Mouse (Mus musculus): ENCODE data around the gene Tnfrsf12a.
A peak's percentile ranks its signal among the peaks of the same experiment; 100 is the strongest.

Tnfrsf12a gene

DNA sequence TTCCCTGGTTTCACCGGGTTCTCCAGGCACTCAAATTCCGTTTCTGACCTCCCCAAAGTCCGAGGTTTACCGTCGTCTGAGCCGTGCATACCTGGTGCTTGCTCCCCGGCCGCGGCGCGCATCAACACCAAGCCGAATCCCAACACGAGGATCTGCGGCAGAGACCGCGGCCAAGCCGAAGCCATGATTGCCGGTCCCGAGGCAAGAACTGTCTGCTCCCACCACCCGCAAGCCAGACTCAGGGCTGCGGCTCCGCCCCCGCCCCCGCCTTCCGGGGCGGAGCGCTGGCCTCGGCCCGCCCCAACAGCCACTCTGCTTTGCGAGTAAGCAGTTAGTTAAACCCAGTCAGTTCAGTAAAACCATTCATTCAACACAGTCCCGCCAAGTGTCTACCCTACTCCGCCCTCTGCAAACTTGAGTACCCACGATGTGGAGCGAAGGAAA is at the start of gene Tnfrsf12a:
TSS of gene Tnfrsf12a (minus strand) at position 233 of the 444 bp plus-strand sequence.
- DNase-seq (ENCODE audit: low spot score), result peak; percentile 74

DNA sequence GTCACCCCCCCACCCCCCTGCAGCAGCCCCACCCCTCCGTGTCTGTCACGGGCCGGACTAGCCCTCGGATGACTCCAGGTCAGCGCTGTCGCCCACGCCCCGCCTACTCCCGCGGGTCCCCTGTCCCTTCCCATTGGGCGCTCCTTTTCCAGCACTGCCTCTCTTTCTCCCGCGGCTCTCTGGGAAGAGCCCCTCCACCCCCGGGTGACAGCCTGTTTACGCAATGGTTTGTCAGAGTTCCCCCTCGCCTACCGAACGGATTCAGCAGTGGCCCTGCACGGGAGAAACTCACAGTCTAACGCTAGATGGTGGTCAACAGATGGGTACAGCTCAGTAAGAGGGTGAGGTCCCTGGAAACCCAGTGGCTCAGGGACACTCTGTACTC is 49.5 kb upstream of the Tnfrsf12a start:
- peak; percentile 57 for DNase-seq (ENCODE audit: low spot score)

GRCm38 (mm10) chr17:23725999-23726757 is 48.9 kb upstream of the Tnfrsf12a start, which contains the start of gene Pkmyt1:
Gene Pkmyt1 (plus strand): TSS chr17:23726336.
- peak; percentile 94 for DNase-seq (ENCODE audit: low spot score)

DNA sequence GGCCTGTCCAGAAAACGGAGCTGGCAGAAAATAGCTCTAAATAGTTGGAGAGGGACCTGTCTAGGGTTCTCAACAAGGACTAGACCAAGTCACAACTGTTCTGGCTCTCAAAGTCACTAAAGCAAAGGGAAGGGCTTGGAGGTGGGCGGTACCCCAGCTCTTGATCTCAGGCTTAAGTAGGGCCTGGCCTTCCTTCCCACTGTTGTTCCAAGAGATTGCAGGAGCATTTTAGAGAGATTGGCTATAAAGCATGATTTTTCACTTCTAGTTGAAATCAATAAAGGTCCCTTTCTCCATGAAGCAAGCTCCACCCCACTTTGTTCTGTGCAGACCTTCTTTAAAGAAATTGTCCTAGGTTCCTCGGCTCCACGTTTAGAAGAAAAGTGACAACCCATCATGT is 48.2 kb upstream of the Tnfrsf12a start:
- no peak for DNase-seq (ENCODE audit: low spot score)

- DNase-seq (ENCODE audit: low spot score), result no peak
Measured at GRCm38 (mm10) chr17:23722376-23723125, 45.3 kb upstream of the Tnfrsf12a start, which contains the start of gene 1520401A03Rik. Gene 1520401A03Rik (minus strand): TSS chr17:23722783.

DNA sequence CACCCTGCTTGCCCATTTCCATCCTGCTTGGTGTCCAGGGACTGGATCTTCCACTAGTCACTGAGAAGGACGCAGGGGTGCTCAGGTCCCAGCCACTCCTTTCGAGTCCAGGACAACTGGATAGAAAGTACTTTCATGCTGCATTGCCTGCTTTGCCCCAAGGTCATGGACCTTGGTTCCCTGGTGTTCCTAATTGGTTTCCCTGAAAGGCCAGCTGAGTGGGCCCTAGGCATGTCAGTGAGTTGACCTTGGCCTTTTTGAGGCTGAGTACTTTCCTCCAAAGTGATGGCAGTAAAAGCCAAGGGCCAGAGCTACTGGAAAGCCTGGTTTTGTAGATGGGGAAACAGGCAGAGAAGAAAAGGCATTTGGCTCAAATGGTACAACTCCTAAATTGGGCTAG is 44.6 kb upstream of the Tnfrsf12a start:
- no peak for DNase-seq (ENCODE audit: low spot score)

GRCm38 (mm10) chr17:23719455-23719854 is 42.2 kb upstream of the Tnfrsf12a start:
- no peak for DNase-seq (ENCODE audit: low spot score)

- DNase-seq (ENCODE audit: low spot score), result no peak
Measured at GRCm38 (mm10) chr17:23717003-23717402, 39.7 kb upstream of the Tnfrsf12a start.

DNA sequence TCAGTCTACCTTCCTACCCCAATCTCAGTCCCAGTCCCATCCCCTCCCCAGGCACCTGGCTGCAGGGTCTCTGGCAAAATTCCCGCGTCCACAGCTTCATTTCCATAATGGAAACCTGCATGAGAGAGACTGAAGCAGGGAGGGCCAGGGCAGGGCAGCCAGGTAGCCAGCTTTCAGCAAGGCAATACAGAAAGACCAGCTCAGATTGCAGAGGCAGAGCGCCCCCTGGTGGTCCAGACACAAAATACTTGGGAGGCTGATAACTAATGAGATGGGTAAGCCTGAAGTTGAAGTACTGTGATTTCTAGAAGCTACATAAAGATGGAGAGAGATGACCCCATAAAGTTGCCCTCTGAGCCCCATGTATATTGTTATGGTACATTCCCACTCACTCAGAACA is 28.9 kb upstream of the Tnfrsf12a start:
- DNase-seq (ENCODE audit: low spot score), result peak; percentile 67

- no peak for DNase-seq (ENCODE audit: low spot score)
Measured at GRCm38 (mm10) chr17:23705525-23706104, 28.3 kb upstream of the Tnfrsf12a start.

- DNase-seq (ENCODE audit: low spot score), result no peak
Measured at GRCm38 (mm10) chr17:23704741-23705140, 27.5 kb upstream of the Tnfrsf12a start.

DNA sequence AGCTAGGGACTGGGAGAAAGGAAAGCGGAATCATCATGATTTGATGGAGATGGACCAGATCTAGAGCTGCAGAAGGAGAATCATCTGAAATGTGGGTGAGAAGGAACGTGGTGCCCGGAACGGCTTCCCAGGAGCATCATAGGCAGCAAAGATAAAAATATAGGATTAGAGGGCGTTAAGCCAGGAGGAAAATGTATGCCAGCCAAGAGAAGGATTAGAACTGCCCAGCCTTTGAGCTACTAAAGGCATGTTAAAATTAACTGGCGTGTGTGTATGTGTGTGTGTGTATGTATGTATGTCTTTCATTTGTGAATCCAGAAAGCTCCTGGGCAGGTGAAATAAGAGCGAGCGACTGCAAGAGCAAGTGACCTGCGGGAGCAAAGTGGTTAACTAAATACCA is 26.0 kb upstream of the Tnfrsf12a start:
- DNase-seq (ENCODE audit: low spot score), result no peak

DNA sequence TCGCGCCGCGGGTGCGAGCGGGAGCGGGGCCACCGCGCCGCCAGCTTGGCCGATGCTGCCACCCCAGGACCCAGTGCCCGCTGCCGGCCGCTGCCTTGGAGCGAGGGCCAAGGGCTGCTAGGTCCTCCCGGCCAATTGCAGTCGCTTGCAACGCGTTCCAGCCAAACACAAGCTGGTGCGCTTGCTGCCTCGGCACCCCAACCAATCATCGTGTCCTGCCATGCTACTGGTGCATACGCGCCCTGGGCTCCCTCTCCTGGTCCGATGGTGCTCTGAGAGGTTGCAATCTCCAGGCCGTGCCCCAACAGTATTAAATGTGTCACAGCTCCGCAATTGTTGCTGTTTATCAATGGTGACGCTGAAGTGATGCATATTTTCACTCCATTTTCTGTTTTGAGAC is 22.8 kb upstream of the Tnfrsf12a start:
- peak; percentile 75 for DNase-seq (ENCODE audit: low spot score)

GRCm38 (mm10) chr17:23699131-23700077 is 22.1 kb upstream of the Tnfrsf12a start:
- no peak for DNase-seq (ENCODE audit: low spot score)

DNA sequence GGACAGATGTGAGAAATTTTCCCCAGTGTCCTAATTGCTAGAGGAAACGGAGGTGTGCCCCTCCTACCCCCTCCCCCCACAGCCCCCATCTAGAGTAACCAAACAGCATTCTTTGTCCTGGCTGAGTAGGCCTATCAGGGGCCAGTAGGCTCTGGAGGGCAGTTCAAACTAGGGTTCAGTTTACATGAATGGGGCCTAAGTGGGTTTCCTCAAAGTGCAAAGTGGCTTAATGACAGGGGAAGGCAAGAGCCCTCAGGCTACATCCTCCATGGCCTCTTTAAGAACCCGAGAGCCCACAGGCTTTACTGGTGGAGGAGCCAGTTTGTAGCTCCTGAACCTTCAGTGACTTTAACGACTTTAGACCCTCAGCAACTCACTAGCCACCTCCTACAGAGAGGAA is 18.5 kb upstream of the Tnfrsf12a start:
- no peak for DNase-seq (ENCODE audit: low spot score)

- no peak for DNase-seq (ENCODE audit: low spot score)
Measured at GRCm38 (mm10) chr17:23694491-23694890, 17.2 kb upstream of the Tnfrsf12a start.

DNA sequence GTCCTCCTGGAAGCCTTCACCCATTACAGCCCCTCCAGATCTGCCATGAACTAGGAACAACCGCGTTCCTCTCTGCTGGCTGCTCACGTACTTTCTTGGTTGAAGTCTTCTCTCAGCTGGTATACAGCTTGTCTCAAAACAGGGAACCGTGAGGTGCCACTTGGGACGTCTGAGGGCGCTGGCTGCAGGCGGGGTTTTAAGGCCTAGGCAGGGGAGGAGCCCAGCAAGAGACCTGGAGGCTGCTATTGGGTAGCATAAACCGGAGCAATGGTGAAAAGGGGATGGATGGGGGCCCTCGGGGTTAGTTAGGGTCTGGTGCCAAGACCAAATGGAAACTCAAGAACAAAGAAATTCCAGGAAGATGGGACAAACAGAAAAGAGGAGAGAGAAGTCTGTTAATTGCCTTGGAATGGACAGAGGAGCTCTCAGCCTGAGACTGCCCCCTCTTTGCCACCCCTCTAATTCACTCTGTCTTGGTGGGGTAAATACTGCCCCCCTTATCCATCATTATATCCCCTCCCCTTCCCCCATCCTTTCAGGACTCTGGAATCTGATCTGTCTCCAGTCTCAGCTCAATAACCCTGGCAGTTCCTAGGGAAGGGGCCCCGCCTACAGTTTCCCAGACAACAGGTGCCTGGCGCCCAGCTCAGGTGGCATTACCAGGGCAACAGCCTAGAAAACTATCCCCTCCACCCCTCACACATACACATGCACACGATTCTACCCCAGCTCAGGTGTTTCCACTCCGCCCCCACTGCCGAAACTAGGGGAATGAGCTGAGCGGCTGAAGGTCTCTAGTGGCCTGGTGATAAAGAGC is 6.8 kb upstream of the Tnfrsf12a start, which contains the start of gene Cldn9:
TSS of gene Cldn9 (minus strand) at position 171 of the 817 bp plus-strand sequence.
- no peak for DNase-seq (ENCODE audit: low spot score)

DNA sequence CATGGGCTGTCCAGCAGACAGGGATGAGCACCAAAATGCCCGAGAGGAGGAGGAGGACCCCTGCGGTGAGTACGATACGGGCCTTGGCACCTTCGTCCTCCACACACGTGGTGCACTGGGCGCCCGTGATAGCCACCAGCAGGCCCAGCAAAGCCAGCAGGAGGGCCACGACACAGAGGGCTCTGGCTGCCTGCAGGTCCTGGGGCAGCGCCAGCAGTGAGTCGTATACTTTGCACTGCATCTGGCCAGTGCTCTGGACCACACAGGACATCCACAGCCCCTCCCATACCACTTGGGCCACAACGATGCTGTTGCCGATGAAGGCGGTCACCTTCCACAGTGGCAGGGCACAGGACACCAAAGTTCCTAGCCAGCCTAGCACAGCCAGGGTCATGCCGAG is 6.0 kb upstream of the Tnfrsf12a start:
- no peak for DNase-seq (ENCODE audit: low spot score)

- no peak for DNase-seq (ENCODE audit: low spot score)
Measured at GRCm38 (mm10) chr17:23682530-23682929, 5.3 kb upstream of the Tnfrsf12a start.

DNA sequence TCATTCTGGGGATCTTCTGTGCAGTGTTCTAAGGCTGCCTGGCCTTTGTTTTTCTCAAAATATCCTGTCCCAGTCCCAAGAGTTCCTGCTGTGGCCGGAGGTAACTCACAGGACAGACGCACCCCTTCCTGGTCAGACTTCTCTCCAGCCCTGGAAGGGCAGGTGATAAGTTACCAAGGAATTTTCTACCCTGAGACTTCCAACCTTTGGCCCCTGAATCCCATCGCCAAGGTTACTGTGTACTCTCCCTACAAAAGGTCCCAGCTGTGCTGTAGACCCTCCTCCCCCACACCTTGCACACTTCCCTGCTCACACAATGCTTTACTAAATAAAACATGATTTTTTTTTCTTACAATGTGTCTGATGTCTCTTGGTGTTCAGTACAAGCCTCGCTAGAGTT is 4.8 kb upstream of the Tnfrsf12a start:
- DNase-seq (ENCODE audit: low spot score), result no peak

DNA sequence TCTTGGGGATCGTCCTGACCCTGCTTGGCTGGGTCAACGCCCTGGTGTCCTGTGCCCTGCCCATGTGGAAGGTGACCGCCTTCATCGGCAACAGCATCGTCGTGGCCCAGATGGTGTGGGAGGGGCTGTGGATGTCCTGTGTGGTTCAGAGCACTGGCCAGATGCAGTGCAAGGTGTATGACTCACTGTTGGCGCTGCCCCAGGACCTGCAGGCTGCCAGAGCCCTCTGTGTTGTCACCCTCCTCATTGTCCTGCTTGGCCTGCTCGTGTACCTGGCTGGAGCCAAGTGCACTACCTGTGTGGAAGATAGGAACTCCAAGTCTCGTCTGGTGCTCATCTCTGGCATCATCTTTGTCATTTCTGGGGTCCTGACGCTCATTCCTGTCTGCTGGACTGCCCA is 3.8 kb upstream of the Tnfrsf12a start:
- no peak for DNase-seq (ENCODE audit: low spot score)
